Mouse (Mus musculus) forebrain, embryonic 12.5 days (tissue): ENCODE results near the gene Gjc3. TPM values are rescaled to one million over a fixed set of nuclear protein-coding genes. Genes with fewer than 3 reads are reported as not detected.

Experiments used
- polyA plus RNA-seq: library from polyadenylated mRNA; unstranded; fragments of >200 nt; fragmentation: Nextera tagmentation; extraction: Ambion mirVana; gene quantifications from 2 replicates; pipeline ENCODE4 v1.2.1, GENCODE M21; 2016

Gjc3 gene
- polyA plus RNA-seq, 1 experiment from 2014 or later: not detected

Other genes starting within 250 kb of the Gjc3 start
- gene Nyap1, start 221.5 kb downstream of the Gjc3 start, polyA plus RNA-seq: 19.5 and 22.6 TPM in 2 replicates
- 68.6 and 73.2 TPM in 2 replicates for gene Tsc22d4, start 217.4 kb downstream of the Gjc3 start, polyA plus RNA-seq
- gene Ppp1r35, start 184.2 kb downstream of the Gjc3 start, polyA plus RNA-seq: 55.7 and 60.1 TPM in 2 replicates
- 13.4 and 15.4 TPM in 2 replicates for gene Mepce, start 175.4 kb downstream of the Gjc3 start, polyA plus RNA-seq
- gene Zcwpw1, start 175.3 kb downstream of the Gjc3 start, polyA plus RNA-seq: 14.6 and 15.2 TPM in 2 replicates
- 0.13 and 0.22 TPM in 2 replicates for gene Pilra, start 126.8 kb downstream of the Gjc3 start, polyA plus RNA-seq
- gene Pilrb1, start 105.0 kb downstream of the Gjc3 start, polyA plus RNA-seq: not detected in 2 replicates
- gene Pilrb2, start 91.3 kb downstream of the Gjc3 start, polyA plus RNA-seq: not detected in 2 replicates
- not detected in 2 replicates for gene Cyp3a13, start 41.5 kb downstream of the Gjc3 start, polyA plus RNA-seq
- gene Azgp1, start 18.4 kb upstream of the Gjc3 start, polyA plus RNA-seq: not detected in 2 replicates
- not detected in 2 replicates for gene Smok3a, start 58.2 kb upstream of the Gjc3 start, polyA plus RNA-seq
- not detected in 2 replicates for gene Smok3b, start 58.3 kb upstream of the Gjc3 start, polyA plus RNA-seq
- gene Smok3c, start 90.1 kb upstream of the Gjc3 start, polyA plus RNA-seq: not detected in 2 replicates
- gene Zkscan1, start 122.0 kb upstream of the Gjc3 start, polyA plus RNA-seq: 36.2 and 39.4 TPM in 2 replicates
- gene Zscan21, start 153.8 kb upstream of the Gjc3 start, polyA plus RNA-seq: 101 and 103 TPM in 2 replicates
- 43.9 and 44.1 TPM in 2 replicates for gene Zfp113, start 192.6 kb upstream of the Gjc3 start, polyA plus RNA-seq
- gene Cops6, start 198.0 kb upstream of the Gjc3 start, polyA plus RNA-seq: 274 and 282 TPM in 2 replicates
- gene Ap4m1, start 208.9 kb upstream of the Gjc3 start, polyA plus RNA-seq: 24.6 and 27.5 TPM in 2 replicates
- 313 and 320 TPM in 2 replicates for gene Mcm7, start 209.3 kb upstream of the Gjc3 start, polyA plus RNA-seq
- 133 and 137 TPM in 2 replicates for gene Taf6, start 224.4 kb upstream of the Gjc3 start, polyA plus RNA-seq
- 44.3 and 47.8 TPM in 2 replicates for gene Cnpy4, start 224.4 kb upstream of the Gjc3 start, polyA plus RNA-seq
- gene Mblac1, start 231.2 kb upstream of the Gjc3 start, polyA plus RNA-seq: 9.5 and 11.1 TPM in 2 replicates